Mouse (Mus musculus): ENCODE results near the gene Idh1. TPM values are rescaled to one million over a fixed set of nuclear protein-coding genes. Genes with fewer than 3 reads are reported as not detected.

The Idh1 gene
- total and polyA plus RNA-seq, 3 experiments: 19.3 to 26.7 TPM; not detected in 1

GRCm38 (mm10) chr1:65112807-65113196 lies 73.5 kb downstream of the Idh1 start:
- Histone ChIP-seq H3K9ac (ENCODE audit: control insufficient read depth, low read depth, low read length, poor library complexity, severe bottlenecking) (no peak overlapping the region), H3K79me2 (ENCODE audit: control insufficient read depth, insufficient read depth, low read length, poor library complexity) (no peaks in the 10 kb centered on the region), H3K4me1 (ENCODE audit: control insufficient read depth in 1 of 2, insufficient read depth in 2 of 2, low read length in 2 of 2) (peaks cover 0 to 5% of the 10 kb centered on the region in 2 experiments; a peak in 2 of 4 replicates), H3K36me3 (ENCODE audit: control insufficient read depth in 1 of 2, insufficient read depth in 2 of 2, low read length in 2 of 2) (peaks cover 0 to 4% of the 10 kb centered on the region in 2 experiments; a peak in 2 of 4 replicates), H3K9me3 (replicated peaks; ENCODE audit: insufficient read depth, low read length) (no peaks in the 10 kb centered on the region), H3K27ac (ENCODE audit: control insufficient read depth, low read depth, low read length) (no peak overlapping the region), H3K4me3 (ENCODE audit: control insufficient read depth in 1 of 2, insufficient read depth in 1 of 2, low read depth in 2 of 2, low read length in 2 of 2) (no peak overlapping the region), H3K27me3 (ENCODE audit: control insufficient read depth in 1 of 2, insufficient read depth in 2 of 2, low read length in 2 of 2) (no peaks in the 10 kb centered on the region; a peak in 1 of 4 replicates)
- TF ChIP-seq BHLHE40 (IDR thresholded peaks at IDR 0.05; ENCODE audit: borderline replicate concordance, low read depth, low read length): no peak
- TF ChIP-seq USF1 (IDR thresholded peaks at IDR 0.05; ENCODE audit: low read depth, low read length): no peak
- TF ChIP-seq MAZ (IDR thresholded peaks at IDR 0.05; ENCODE audit: low read depth, low read length): no peak
- TF ChIP-seq MYB (IDR thresholded peaks at IDR 0.05; ENCODE audit: low read depth, low read length): no peak
- TF ChIP-seq SMC3 (IDR thresholded peaks at IDR 0.05; ENCODE audit: low read depth, low read length): no peak
- no peak for TF ChIP-seq CHD1 (IDR thresholded peaks at IDR 0.05; ENCODE audit: low read depth, low read length)
- DNase-seq (ENCODE audit: low read depth, low spot score): no peak

DNA sequence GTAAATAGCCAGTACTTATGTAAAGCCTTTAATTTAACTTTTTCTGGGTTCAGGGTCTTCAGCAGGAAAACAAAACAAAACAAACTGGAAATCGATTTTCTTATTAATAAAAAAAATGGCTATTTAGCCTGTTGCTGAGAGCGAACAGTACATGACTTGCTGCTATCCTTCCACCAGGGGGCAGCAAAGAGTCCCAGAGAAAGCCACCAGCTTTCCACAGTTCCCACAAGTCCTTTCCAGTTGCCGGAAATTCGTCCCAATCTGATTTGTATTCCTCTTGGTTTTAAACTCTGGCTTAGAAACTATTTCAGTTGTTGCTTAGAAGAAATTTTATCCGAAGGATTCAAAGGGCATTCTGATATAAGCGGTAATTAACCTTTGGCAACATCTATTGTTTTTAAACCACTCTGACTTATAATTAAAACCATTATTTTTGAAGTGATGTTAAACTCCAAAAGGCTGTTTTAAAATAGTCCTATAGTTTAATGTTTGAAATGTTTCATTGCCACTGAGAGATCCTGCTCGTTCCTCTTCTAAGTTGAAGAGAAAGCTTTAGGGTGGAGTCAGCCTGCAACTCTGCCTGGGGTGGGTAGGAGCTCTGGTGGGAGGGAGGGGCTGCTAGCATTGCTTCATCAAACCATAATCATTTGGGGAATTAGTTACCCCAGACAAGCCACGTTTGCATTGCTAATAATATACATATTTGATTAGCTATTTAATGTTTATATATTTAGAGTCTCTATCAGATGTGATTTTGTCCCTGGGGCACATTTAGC lies 74.1 kb downstream of the Idh1 start:
- H3K9me3 ChIP-seq (replicated peaks; ENCODE audit: insufficient read depth, low read length): no peaks in the 10 kb centered on the region
- H3K4me3 ChIP-seq (ENCODE audit: control insufficient read depth in 1 of 2, insufficient read depth in 1 of 2, low read depth in 2 of 2, low read length in 2 of 2): no peak overlapping the region
- H3K79me2 ChIP-seq (ENCODE audit: control insufficient read depth, insufficient read depth, low read length, poor library complexity): no peaks in the 10 kb centered on the region
- H3K27ac ChIP-seq (ENCODE audit: control insufficient read depth, low read depth, low read length): no peak overlapping the region
- TF ChIP-seq MAFK (IDR thresholded peaks at IDR 0.05; ENCODE audit: borderline replicate concordance, low read depth, low read length) (no peak), GABPA (IDR thresholded peaks at IDR 0.05; ENCODE audit: low read depth, low read length) (no peak), ZC3H11A (IDR thresholded peaks at IDR 0.05; ENCODE audit: low read depth, low read length) (peak; percentile 47; the same call in 1 of the 2 replicates), USF2 (IDR thresholded peaks at IDR 0.05; ENCODE audit: borderline replicate concordance in 1 of 2, insufficient read depth in 1 of 2, low read depth in 1 of 2, low read length in 2 of 2) (no peak), TAL1 (IDR thresholded peaks at IDR 0.05; ENCODE audit: low read length) (no peak), RAD21 (IDR thresholded peaks at IDR 0.05; ENCODE audit: low read depth, low read length) (peak; percentile 60), TBP (IDR thresholded peaks at IDR 0.05; ENCODE audit: low read depth, low read length) (no peak), SMC3 (IDR thresholded peaks at IDR 0.05; ENCODE audit: low read depth, low read length) (peak; percentile 83), ZNF384 (IDR thresholded peaks at IDR 0.05; ENCODE audit: low read depth, low read length) (peak; percentile 58), CTCF (IDR thresholded peaks at IDR 0.05 in 2 of 3, conservative IDR thresholded peaks at IDR 0.05 in 1 of 3; ENCODE audit: control insufficient read depth in 1 of 3, insufficient read depth in 1 of 3, low read depth in 2 of 3, low read length in 3 of 3, poor library complexity in 1 of 3, severe bottlenecking in 1 of 3) (peak; percentile 79 to 82 (median 81))
- DNase-seq (ENCODE audit: low read depth, low spot score): peak; percentile 83
- H3K9ac ChIP-seq (ENCODE audit: control insufficient read depth, low read depth, low read length, poor library complexity, severe bottlenecking): no peak overlapping the region
- H3K4me1 ChIP-seq (ENCODE audit: control insufficient read depth in 1 of 2, insufficient read depth in 2 of 2, low read length in 2 of 2): peaks cover 0 to 5% of the 10 kb centered on the region in 2 experiments; a peak in 2 of 4 replicates
- H3K36me3 ChIP-seq (ENCODE audit: control insufficient read depth in 1 of 2, insufficient read depth in 2 of 2, low read length in 2 of 2): peaks cover 0 to 4% of the 10 kb centered on the region in 2 experiments; a peak in 2 of 4 replicates
- H3K27me3 ChIP-seq (ENCODE audit: control insufficient read depth in 1 of 2, insufficient read depth in 2 of 2, low read length in 2 of 2): no peaks in the 10 kb centered on the region; a peak in 1 of 4 replicates
